Mouse (Mus musculus): ENCODE results near the gene Grap.

DNA sequence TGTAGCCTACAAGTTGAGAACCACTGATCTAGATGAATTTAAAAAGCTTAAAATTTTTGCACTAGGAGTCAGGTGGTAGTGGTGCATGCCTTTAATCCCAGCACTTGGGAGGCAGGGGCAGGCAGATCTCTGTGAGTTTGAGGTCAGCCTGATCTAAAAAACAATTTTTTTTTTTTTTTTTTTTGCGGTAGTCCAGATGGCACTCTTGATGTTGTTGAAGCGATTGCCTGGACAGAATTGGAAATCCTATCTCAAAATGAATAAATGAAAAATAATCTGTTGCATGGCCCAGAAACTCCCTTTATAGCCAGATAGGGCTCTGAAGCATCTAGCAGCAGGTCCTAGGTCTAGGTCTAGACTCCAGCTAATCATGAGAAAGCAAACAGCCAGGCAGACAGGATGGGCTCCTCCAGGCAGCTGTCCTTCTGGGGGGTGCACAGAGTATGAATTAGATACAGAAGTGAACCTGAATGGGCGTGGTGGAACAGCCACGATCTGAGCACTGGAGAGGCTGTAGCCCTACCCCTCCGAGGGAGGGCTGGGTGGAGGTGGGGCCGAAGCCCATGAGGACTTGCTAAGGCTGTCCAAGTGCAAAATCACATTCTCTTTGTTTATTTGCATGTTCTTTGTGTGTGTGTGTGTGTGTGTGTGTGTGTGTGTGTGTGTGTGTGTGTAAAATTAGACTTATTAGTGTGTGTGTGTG lies 3.2 kb downstream of the Grap start:
- TF ChIP-seq CTCF (IDR thresholded peaks at IDR 0.05; ENCODE audit: control insufficient read depth, insufficient read depth, insufficient read length) (no peak), CEBPB (IDR thresholded peaks at IDR 0.05; ENCODE audit: low read depth) (no peak), MYOD1 (IDR thresholded peaks at IDR 0.05; ENCODE audit: control insufficient read depth, insufficient read length, low read depth) (no peak), USF1 (IDR thresholded peaks at IDR 0.05; ENCODE audit: low read depth) (no peak), MAX (IDR thresholded peaks at IDR 0.05) (no peak)
